Mouse (Mus musculus): ENCODE results near the gene Gm35549. TPM values are rescaled to one million over a fixed set of nuclear protein-coding genes. Genes with fewer than 3 reads are reported as not detected.
A peak's percentile ranks its signal among the peaks of the same experiment; 100 is the strongest.

Gm35549 gene
- polyA plus RNA-seq, 1 experiment from 2014 or later = not detected

DNA sequence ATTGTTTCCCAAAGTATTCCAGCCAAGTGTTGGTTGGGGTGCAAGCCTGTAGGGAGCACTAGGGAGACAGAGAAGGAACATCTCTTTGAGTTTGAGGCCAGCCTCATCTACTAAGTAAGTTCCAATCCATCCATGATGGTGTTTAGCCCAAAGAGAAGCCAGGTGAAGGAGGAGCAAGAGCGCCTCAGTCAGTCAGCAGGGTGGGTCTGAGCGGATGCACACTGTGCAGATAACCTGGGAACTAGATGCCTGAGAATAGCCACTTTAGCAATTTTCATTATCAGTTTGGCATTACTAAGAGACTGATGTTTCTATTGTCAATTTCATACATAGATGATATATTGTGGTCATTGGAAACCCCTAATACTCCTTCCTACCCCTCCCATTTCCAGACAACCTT is 29.1 kb downstream of the Gm35549 start:
- no peaks in the 10 kb centered on the region for H3K9me3 ChIP-seq
- no peak for DNase-seq (ENCODE audit: low spot score)
- WGBS = 90% methylated on average over 2 of the region's 2 CpGs
- 0 out of 2 replicates have a peak, but pooled peaks cover 3% of the 10 kb centered on the region for H3K36me3 ChIP-seq
- H3K27me3 ChIP-seq (ENCODE audit: insufficient read depth, poor library complexity, severe bottlenecking) = no peaks in the 10 kb centered on the region
- no peaks in the 10 kb centered on the region for H3K4me1 ChIP-seq
- no peak overlapping the region for H3K27ac ChIP-seq
- no peak overlapping the region for H3K4me3 ChIP-seq

DNA sequence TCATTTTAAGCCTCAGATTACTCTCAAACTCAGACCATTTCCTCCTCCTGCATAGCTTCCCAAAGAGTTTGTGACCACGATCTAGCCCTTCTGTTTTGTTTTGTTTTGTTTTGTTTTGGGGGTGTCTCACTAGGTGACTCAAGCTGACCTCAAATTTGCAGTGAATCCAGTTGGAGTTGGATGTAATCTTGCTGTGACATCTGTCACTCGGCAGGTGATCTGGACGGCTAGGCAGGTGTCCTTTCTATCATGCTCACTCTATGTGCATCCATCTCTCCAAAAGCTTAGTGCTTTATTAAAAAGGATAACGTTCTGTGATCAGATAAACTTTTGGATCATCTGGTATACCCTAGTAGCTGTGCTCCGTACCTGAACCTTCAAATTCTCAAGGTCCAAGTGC is 31.4 kb downstream of the Gm35549 start:
- Histone ChIP-seq H3K27ac (no peak overlapping the region), H3K27me3 (ENCODE audit: insufficient read depth, poor library complexity, severe bottlenecking) (no peaks in the 10 kb centered on the region), H3K4me1 (no peaks in the 10 kb centered on the region), H3K9me3 (no peaks in the 10 kb centered on the region), H3K4me3 (no peak overlapping the region), H3K36me3 (no peaks in the 10 kb centered on the region)
- DNase-seq (ENCODE audit: low spot score) = no peak
- WGBS = 76% methylated on average over 5 of the region's 5 CpGs

DNA sequence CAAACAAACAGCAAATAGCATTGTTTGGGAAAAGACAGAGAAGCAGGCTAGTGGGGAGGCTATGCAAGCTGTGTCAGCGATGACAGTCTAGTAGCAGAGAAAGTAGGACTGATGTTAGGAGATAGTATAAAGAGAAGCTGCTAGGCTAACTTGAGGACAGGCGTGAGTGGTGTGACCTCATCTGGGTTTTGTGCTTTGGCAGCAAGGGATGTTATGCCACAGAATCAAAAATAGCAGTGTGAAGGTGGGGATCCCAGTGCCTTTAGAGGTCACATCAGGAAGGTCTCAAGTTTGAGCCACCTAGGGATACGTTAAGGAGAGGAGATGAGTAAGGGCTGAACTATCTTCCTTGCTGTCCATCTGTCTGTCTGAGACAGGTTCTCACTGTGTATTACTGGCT is 33.6 kb downstream of the Gm35549 start:
- Histone ChIP-seq H3K27ac (no peak overlapping the region), H3K4me1 (peaks cover 12% of the 10 kb centered on the region), H3K27me3 (ENCODE audit: insufficient read depth, poor library complexity, severe bottlenecking) (no peaks in the 10 kb centered on the region), H3K36me3 (no peaks in the 10 kb centered on the region), H3K4me3 (no peak overlapping the region), H3K9me3 (no peaks in the 10 kb centered on the region)
- WGBS = 63% methylated on average over 3 of the region's 3 CpGs
- no peak for DNase-seq (ENCODE audit: low spot score)

DNA sequence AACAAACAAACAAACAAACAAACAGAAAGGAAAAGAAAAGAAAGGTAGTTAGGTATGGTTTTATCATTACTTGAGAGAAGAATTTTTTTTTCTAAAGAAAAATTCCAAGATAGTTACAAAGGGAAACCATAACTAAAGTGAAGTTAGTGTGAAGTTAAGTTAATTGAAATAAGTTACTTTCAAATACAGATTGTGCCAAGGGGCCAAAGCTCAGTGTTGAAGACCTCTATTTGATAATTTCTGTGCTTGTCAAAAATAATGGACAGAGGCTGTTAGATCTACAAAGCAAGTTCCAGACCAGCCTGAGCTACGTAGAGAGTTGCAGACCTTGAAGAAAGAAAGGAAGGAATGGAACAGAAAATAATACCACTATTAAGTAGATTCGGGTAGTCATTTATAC is 36.6 kb downstream of the Gm35549 start:
- Histone ChIP-seq H3K27ac (no peak overlapping the region), H3K4me1 (peaks cover 17% of the 10 kb centered on the region), H3K36me3 (no peaks in the 10 kb centered on the region), H3K4me3 (no peak overlapping the region), H3K27me3 (ENCODE audit: insufficient read depth, poor library complexity, severe bottlenecking) (no peaks in the 10 kb centered on the region), H3K9me3 (no peaks in the 10 kb centered on the region)
- WGBS = 92% methylated on average over 2 of the region's 2 CpGs
- DNase-seq (ENCODE audit: low spot score) = no peak

DNA sequence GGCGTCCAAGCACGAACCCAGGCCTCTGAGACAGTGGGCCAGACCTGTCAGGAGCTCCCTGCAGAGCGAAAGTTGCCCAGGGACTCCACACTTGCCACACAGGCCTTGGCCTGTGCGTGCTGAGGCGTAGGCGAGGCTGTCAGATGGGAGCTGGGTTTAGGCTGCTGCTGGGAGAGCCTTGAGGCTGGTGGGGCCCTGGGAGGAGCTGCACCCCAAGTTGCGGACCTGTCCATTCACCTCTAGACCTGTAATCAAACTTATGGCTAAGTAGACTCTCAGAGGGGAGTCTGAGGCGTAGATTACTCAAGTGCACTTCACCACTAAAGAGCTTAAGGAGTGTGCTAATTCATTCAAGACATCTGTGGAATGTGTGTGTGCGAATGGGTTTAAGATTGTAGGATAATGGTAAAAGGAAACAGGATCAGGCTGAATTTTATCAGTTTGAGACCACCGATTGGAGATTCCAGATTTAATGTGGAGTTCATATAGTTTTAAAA is 37.9 kb downstream of the Gm35549 start:
- no peak for DNase-seq (ENCODE audit: low spot score)
- Histone ChIP-seq H3K27ac (peak overlapping the region; percentile 93), H3K4me3 (peak overlapping the region; percentile 80), H3K36me3 (no peaks in the 10 kb centered on the region), H3K27me3 (ENCODE audit: insufficient read depth, poor library complexity, severe bottlenecking) (no peaks in the 10 kb centered on the region), H3K4me1 (peaks cover 17% of the 10 kb centered on the region), H3K9me3 (no peaks in the 10 kb centered on the region)
- WGBS = 8% methylated on average over 10 of the region's 10 CpGs

DNA sequence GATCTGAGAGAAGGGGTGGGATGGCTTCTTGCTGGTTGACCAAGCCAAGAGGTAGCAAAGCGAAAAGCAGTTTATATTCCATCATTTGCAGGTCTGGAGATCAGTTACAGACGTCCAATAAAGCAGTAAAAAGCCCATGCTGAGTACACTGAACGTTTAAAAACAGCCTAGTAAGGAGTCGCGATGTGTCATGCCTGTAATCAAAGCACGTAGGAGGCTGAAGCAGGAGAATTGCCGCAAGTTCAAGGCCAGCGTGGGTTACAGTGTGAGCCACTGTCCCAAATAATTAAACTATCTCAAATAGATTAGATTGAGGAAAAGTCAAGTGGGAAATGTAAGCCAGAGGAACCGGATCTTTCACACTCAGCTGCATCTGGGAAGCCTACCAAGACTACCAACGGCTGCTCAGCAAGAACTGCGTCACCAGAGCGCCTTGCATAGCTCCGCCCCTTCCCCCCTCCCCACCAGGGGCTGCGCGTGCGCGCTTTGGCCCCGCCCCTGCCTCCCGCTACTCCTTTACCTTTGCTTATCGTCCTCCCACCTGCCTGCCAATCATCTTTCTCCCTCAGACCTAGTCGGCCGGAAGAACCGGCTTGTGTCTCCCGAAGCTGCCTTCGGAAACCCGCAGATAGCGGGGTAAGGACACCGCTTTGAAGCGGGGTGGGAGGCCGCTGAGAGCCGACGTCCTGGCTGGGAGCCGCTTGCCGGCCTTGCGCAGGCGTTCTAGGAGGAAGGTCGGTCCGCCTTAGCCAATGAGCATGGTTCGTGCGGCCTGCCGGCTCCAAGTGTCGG is 38.6 kb downstream of the Gm35549 start, which contains the start of gene Tcaim:
Gene Tcaim, plus strand, starts transcription at position 487 of the 792 bp plus-strand sequence.
- peak within 1 kb of the TSS; percentile 80 for H3K4me3 ChIP-seq
- peak within 1 kb of the TSS; percentile 93 for H3K27ac ChIP-seq
- WGBS = 6% methylated on average over 42 of the region's 42 CpGs
- H3K36me3 ChIP-seq = no peaks in the 10 kb centered on the region
- peaks cover 17% of the 10 kb centered on the region for H3K4me1 ChIP-seq
- no peaks in the 10 kb centered on the region for H3K27me3 ChIP-seq (ENCODE audit: insufficient read depth, poor library complexity, severe bottlenecking)
- H3K9me3 ChIP-seq = no peaks in the 10 kb centered on the region
- peak; percentile 98 for DNase-seq (ENCODE audit: low spot score)

DNA sequence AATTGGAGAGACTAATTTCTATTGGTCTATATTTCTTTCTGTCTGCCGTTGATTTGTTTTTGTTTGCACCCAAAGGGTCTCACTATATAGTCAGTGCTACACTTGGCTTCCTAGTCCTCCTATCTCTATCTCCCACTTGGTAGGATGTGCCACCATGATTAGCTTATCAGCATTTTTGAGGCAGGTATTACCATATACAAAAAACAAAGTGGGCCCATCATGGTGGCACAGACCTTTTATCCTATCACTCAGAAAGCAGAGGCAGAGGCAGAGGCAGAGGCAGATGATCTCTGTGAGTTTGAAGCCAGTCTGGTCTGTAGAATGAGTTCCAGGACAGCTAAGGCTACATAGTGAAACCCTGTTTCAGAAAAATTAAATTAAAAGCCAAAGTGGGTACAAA is 57.3 kb downstream of the Gm35549 start:
- no peaks in the 10 kb centered on the region for H3K27me3 ChIP-seq (ENCODE audit: insufficient read depth, poor library complexity, severe bottlenecking)
- H3K9me3 ChIP-seq = no peaks in the 10 kb centered on the region
- H3K4me1 ChIP-seq = no peaks in the 10 kb centered on the region
- no peak overlapping the region for H3K4me3 ChIP-seq
- no peak for DNase-seq (ENCODE audit: low spot score)
- WGBS = 85% methylated on average over 1 of the region's 1 CpGs
- H3K27ac ChIP-seq = no peak overlapping the region
- H3K36me3 ChIP-seq = no peaks in the 10 kb centered on the region

DNA sequence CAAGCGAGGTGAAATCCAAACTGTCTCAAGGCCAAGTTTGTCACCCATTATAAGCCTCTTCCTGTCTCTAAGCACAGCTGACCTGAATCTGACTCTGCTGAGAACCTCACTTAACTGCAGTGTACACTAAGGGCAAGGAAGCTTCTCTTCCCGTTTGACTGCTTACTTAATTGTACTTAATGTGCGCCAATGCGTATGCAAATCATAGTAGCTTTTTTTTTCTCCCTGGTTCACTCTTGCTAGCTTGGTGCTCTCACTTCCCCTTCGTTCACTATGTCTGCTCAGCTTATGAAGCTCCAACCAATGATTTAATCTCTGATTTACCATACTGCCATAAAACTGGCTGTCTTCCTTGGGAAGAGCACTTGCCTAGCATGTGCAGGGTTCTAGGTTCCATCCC is 58.6 kb downstream of the Gm35549 start:
- Histone ChIP-seq H3K4me1 (no peaks in the 10 kb centered on the region), H3K4me3 (no peak overlapping the region), H3K27me3 (ENCODE audit: insufficient read depth, poor library complexity, severe bottlenecking) (no peaks in the 10 kb centered on the region), H3K36me3 (no peaks in the 10 kb centered on the region), H3K9me3 (no peaks in the 10 kb centered on the region), H3K27ac (no peak overlapping the region)
- DNase-seq (ENCODE audit: low spot score) = no peak
- 76% methylated on average over 5 of the region's 5 CpGs for WGBS

Other genes starting within 250 kb of the Gm35549 start
- gene Topaz1, start 96.7 kb downstream of the Gm35549 start, polyA plus RNA-seq (2016; fragmentation: Nextera tagmentation; extraction: Ambion mirVana) = 0.10 and 0.18 TPM in 2 replicates
- gene Tcaim, start 38.5 kb downstream of the Gm35549 start, polyA plus RNA-seq (2016; fragmentation: Nextera tagmentation; extraction: Ambion mirVana) = 3.2 and 4.5 TPM in 2 replicates
- 47.4 and 50.7 TPM in 2 replicates for gene Zfp445, start 22.0 kb upstream of the Gm35549 start, polyA plus RNA-seq (2016; fragmentation: Nextera tagmentation; extraction: Ambion mirVana)
- 2.4 and 3.0 TPM in 2 replicates for gene Zkscan7, start 41.6 kb upstream of the Gm35549 start, polyA plus RNA-seq (2016; fragmentation: Nextera tagmentation; extraction: Ambion mirVana)
- gene Zfp105, start 79.0 kb upstream of the Gm35549 start, polyA plus RNA-seq (2016; fragmentation: Nextera tagmentation; extraction: Ambion mirVana) = 14.5 and 20.4 TPM in 2 replicates
- gene 1110059G10Rik, start 107.0 kb upstream of the Gm35549 start, polyA plus RNA-seq (2016; fragmentation: Nextera tagmentation; extraction: Ambion mirVana) = 15.5 and 16.6 TPM in 2 replicates
- 37.3 and 46.9 TPM in 2 replicates for gene Kif15, start 107.0 kb upstream of the Gm35549 start, polyA plus RNA-seq (2016; fragmentation: Nextera tagmentation; extraction: Ambion mirVana)
- gene Tmem42, start 177.3 kb upstream of the Gm35549 start, polyA plus RNA-seq (2016; fragmentation: Nextera tagmentation; extraction: Ambion mirVana) = 15.7 and 16.1 TPM in 2 replicates
- gene Tgm4, start 190.7 kb upstream of the Gm35549 start, polyA plus RNA-seq (2016; fragmentation: Nextera tagmentation; extraction: Ambion mirVana) = 0.27 and 0.73 TPM in 2 replicates